Mouse (Mus musculus): ENCODE results near the gene Bckdk. TPM values are rescaled to one million over a fixed set of nuclear protein-coding genes. Genes with fewer than 3 reads are reported as not detected.

Bckdk gene
- total and polyA plus RNA-seq, 3 experiments = 32.6 to 126 TPM; not detected in 1

- Histone ChIP-seq H3K27me3 (ENCODE audit: control insufficient read depth in 1 of 2, insufficient read depth in 2 of 2, low read length in 2 of 2) (no peaks in the 10 kb centered on the region), H3K36me3 (ENCODE audit: control insufficient read depth in 1 of 2, insufficient read depth in 2 of 2, low read length in 2 of 2) (peaks cover 0 to 10% of the 10 kb centered on the region in 2 experiments; a peak in 2 of 4 replicates), H3K27ac (ENCODE audit: control insufficient read depth, low read depth, low read length) (peak overlapping the region; percentile 88), H3K4me1 (ENCODE audit: control insufficient read depth in 1 of 2, insufficient read depth in 2 of 2, low read length in 2 of 2) (peaks cover 2 to 7% of the 10 kb centered on the region in 2 experiments; a peak in 3 of 4 replicates), H3K9ac (ENCODE audit: control insufficient read depth, low read depth, low read length, poor library complexity, severe bottlenecking) (peak overlapping the region; percentile 92), H3K4me3 (ENCODE audit: control insufficient read depth in 1 of 2, insufficient read depth in 1 of 2, low read depth in 2 of 2, low read length in 2 of 2) (peak overlapping the region; percentile 79 to 89), H3K9me3 (replicated peaks; ENCODE audit: insufficient read depth, low read length) (no peaks in the 10 kb centered on the region), H3K79me2 (ENCODE audit: control insufficient read depth, insufficient read depth, low read length, poor library complexity) (peaks cover 1% of the 10 kb centered on the region; the same call in 1 of the 2 replicates)
- DNase-seq (ENCODE audit: low read depth, low spot score) = peak; percentile 98
- TF ChIP-seq POLR2A (IDR thresholded peaks at IDR 0.05; ENCODE audit: control insufficient read depth in 1 of 2, insufficient read depth in 1 of 2, low read depth in 1 of 2, low read length in 2 of 2, poor library complexity in 1 of 2) (peak; percentile 50 to 83; a peak in 3 of 4 replicates), CTCF (IDR thresholded peaks at IDR 0.05 in 2 of 3, conservative IDR thresholded peaks at IDR 0.05 in 1 of 3; ENCODE audit: control insufficient read depth in 1 of 3, insufficient read depth in 1 of 3, low read depth in 2 of 3, low read length in 3 of 3, poor library complexity in 1 of 3, severe bottlenecking in 1 of 3) (peak; percentile 78 to 97 (median 95)), GABPA (IDR thresholded peaks at IDR 0.05; ENCODE audit: low read depth, low read length) (no peak), MEF2A (IDR thresholded peaks at IDR 0.05; ENCODE audit: extremely low read depth, insufficient replicate concordance, low read depth, low read length, poor library complexity, severe bottlenecking) (no peak), USF2 (IDR thresholded peaks at IDR 0.05; ENCODE audit: borderline replicate concordance in 1 of 2, insufficient read depth in 1 of 2, low read depth in 1 of 2, low read length in 2 of 2) (no peak), MAFK (IDR thresholded peaks at IDR 0.05; ENCODE audit: borderline replicate concordance, low read depth, low read length) (no peak), POLR2AphosphoS2 (IDR thresholded peaks at IDR 0.05; ENCODE audit: low read length) (peak; percentile 55), BHLHE40 (IDR thresholded peaks at IDR 0.05; ENCODE audit: borderline replicate concordance, low read depth, low read length) (no peak), HCFC1 (IDR thresholded peaks at IDR 0.05; ENCODE audit: low read depth, low read length) (peak; percentile 81), JUND (IDR thresholded peaks at IDR 0.05; ENCODE audit: low read depth, low read length) (peak; percentile 53; the same call in 1 of the 2 replicates), EP300 (IDR thresholded peaks at IDR 0.05; ENCODE audit: low read depth in 1 of 2, low read length in 2 of 2) (peak; percentile 28 to 35; a peak in 2 of 4 replicates), MYC (IDR thresholded peaks at IDR 0.05; ENCODE audit: low read depth, low read length) (peak; percentile 97), POLR2AphosphoS5 (IDR thresholded peaks at IDR 0.05; ENCODE audit: borderline replicate concordance, low read depth, low read length) (no peak), KAT2A (conservative IDR thresholded peaks at IDR 0.05; ENCODE audit: low read depth, low read length) (0 out of 2 replicates have a peak, but pooled peaks have one; percentile 33), MXI1 (IDR thresholded peaks at IDR 0.05; ENCODE audit: low read depth, low read length) (peak; percentile 82), RAD21 (IDR thresholded peaks at IDR 0.05; ENCODE audit: low read depth, low read length) (peak; percentile 85), GATA1 (IDR thresholded peaks at IDR 0.05; ENCODE audit: low read depth, low read length) (no peak), MAZ (IDR thresholded peaks at IDR 0.05; ENCODE audit: low read depth, low read length) (no peak), SIN3A (IDR thresholded peaks at IDR 0.05; ENCODE audit: low read length) (peak; percentile 96), CHD2 (IDR thresholded peaks at IDR 0.05; ENCODE audit: low read length) (no peak), MYB (IDR thresholded peaks at IDR 0.05; ENCODE audit: low read depth, low read length) (0 out of 2 replicates have a peak, but pooled peaks have one; percentile 20), USF1 (IDR thresholded peaks at IDR 0.05; ENCODE audit: low read depth, low read length) (no peak), ELF1 (IDR thresholded peaks at IDR 0.05; ENCODE audit: low read depth, low read length) (peak; percentile 55), ZMIZ1 (IDR thresholded peaks at IDR 0.05; ENCODE audit: low read depth, low read length) (peak; percentile 72; the same call in 1 of the 2 replicates), UBTF (IDR thresholded peaks at IDR 0.05; ENCODE audit: borderline replicate concordance, insufficient read depth, low read depth, low read length) (no peak), ETS1 (IDR thresholded peaks at IDR 0.05; ENCODE audit: low read depth, low read length) (peak; percentile 85), SMC3 (IDR thresholded peaks at IDR 0.05; ENCODE audit: low read depth, low read length) (peak; percentile 91), NRF1 (IDR thresholded peaks at IDR 0.05; ENCODE audit: insufficient read depth, low read depth, low read length, poor library complexity, severe bottlenecking) (peak; percentile 52; the same call in 1 of the 2 replicates), TAL1 (IDR thresholded peaks at IDR 0.05; ENCODE audit: low read length) (no peak), MAX (IDR thresholded peaks at IDR 0.05; ENCODE audit: low read length) (peak; percentile 87), RCOR1 (IDR thresholded peaks at IDR 0.05; ENCODE audit: low read depth, low read length) (no peak), ZC3H11A (IDR thresholded peaks at IDR 0.05; ENCODE audit: low read depth, low read length) (peak; percentile 66), NELFE (IDR thresholded peaks at IDR 0.05; ENCODE audit: low read depth, low read length) (peak; percentile 84), TCF12 (IDR thresholded peaks at IDR 0.05; ENCODE audit: low read depth, low read length) (peak; percentile 80), TBP (IDR thresholded peaks at IDR 0.05; ENCODE audit: low read depth, low read length) (peak; percentile 78)
Measured at GRCm38 (mm10) chr7:127935028-127935722, 31.3 kb downstream of the Bckdk start.
